Mouse (Mus musculus) hindbrain, postnatal 0 days (tissue): ENCODE data around the gene Mdm4. TPM values are rescaled to one million over a fixed set of nuclear protein-coding genes. Genes with fewer than 3 reads are reported as not detected.
A peak's percentile ranks its signal among the peaks of the same experiment; 100 is the strongest.
"Not testable (repeated sequence)": the region's sequence is repeated elsewhere in the genome, so short reads cannot be mapped to it uniquely, and the experiment has no call there.

Experiments
- ATAC-seq: fragments of 200-750 bp; cut with Nextera tagmentation; 2 replicates; pipeline ENCODE4 v1.8.0; 2017; ENCODE audit warnings: mild to moderate bottlenecking, moderate TSS enrichment, moderate library complexity
- DNase-seq: peaks from one replicate; pipeline ENCODE4 v3.0.0-alpha.2; 2015; ENCODE audit warnings: low spot score
- H3K27ac ChIP-seq: fragments of 300-500 bp; sonication (generic); 2 replicates; pipeline ENCODE4 v1.5.1; 2014; ENCODE audit warnings: mild to moderate bottlenecking
- H3K27me3 ChIP-seq: fragments of 300-500 bp; sonication (generic); 2 replicates; pipeline ENCODE4 v1.6.1; 2014; ENCODE audit warnings: low read length, mixed read lengths; ENCODE audit not compliant: insufficient read depth
- H3K36me3 ChIP-seq: fragments of 300-500 bp; sonication (generic); 2 replicates; pipeline ENCODE4 v1.6.1; 2014; ENCODE audit warnings: low read length, mixed read lengths; ENCODE audit not compliant: insufficient read depth
- H3K4me1 ChIP-seq: fragments of 300-500 bp; sonication (generic); 2 replicates; pipeline ENCODE4 v1.6.1; 2014; ENCODE audit warnings: antibody characterized with exemption, low read length, mixed read lengths; ENCODE audit not compliant: insufficient read depth
- H3K4me2 ChIP-seq: fragments of 300-500 bp; sonication (generic); 2 replicates; pipeline ENCODE4 v1.6.1; 2014; ENCODE audit warnings: low read depth, mild to moderate bottlenecking, low read length, moderate library complexity, mixed read lengths
- H3K4me3 ChIP-seq: fragments of 300-500 bp; sonication (generic); 2 replicates; pipeline ENCODE4 v1.5.1; 2014; ENCODE audit warnings: low read length
- H3K9ac ChIP-seq: fragments of 300-500 bp; sonication (generic); replicated peaks from 2 replicates; pipeline ENCODE4 v1.6.1; 2014; ENCODE audit warnings: mild to moderate bottlenecking, low read length, moderate library complexity, mixed read lengths
- H3K9me3 ChIP-seq: fragments of 300-500 bp; sonication (generic); 2 replicates; pipeline ENCODE4 v1.6.1; 2016; ENCODE audit warnings: low read length, mixed read lengths
- CTCF ChIP-seq: IDR thresholded peaks from 2 replicates; pipeline ENCODE4 v1.5.1; 2016; ENCODE audit warnings: antibody characterized with exemption, control low read depth, low read depth
- WGBS: fragments of 180-500 bp; shearing (Covaris S2); extraction: QIAGEN DNeasy Blood & Tissue Kit; methylation state at CpG from one replicate; pipeline ENCODE4 v1.1.7; 2014; 5-methylcytosine and 5-hydroxymethylcytosine counted together
- polyA plus RNA-seq: library from polyadenylated mRNA; unstranded; fragments of >200 nt; fragmentation: Nextera tagmentation; extraction: Ambion mirVana; gene quantifications from 2 replicates; pipeline ENCODE4 v1.2.1, GENCODE M21; 2015
- total RNA-seq: library from RNA; depleted of rRNA; stranded (reverse); fragments of >200 nt; gene quantifications from 2 replicates; pipeline ENCODE4 v1.2.3, GENCODE M21; 2014

The Mdm4 gene
- total and polyA plus RNA-seq, 2 experiments from 2014 or later, result 29.1 to 61.3 TPM

DNA sequence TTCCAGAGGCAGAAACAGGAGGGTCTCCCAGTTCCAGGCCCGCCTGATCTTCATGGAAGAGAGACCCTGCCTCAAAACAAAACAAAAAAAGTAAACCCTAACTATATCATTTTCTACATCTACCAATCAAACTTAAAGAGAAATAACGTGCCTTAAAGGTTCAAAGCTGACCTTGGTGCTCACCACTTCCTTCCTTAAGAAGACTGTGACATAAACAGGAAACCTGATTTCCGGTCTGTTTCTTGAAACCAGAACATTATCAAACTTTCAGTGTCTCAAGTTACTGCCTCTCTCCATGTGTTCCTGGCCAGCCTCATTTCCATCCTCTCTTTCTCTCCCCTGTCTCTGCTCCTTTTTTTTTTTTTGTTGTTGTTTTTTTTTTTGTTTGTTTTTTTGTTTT, 617 bp downstream of the Mdm4 start:
- H3K4me2 ChIP-seq, result no peak overlapping the region
- no peaks in the 10 kb centered on the region for H3K27me3 ChIP-seq
- DNase-seq (no peak), ATAC-seq (no peak)
- no peak overlapping the region for H3K27ac ChIP-seq
- H3K36me3 ChIP-seq, result no peaks in the 10 kb centered on the region
- no peaks in the 10 kb centered on the region for H3K4me1 ChIP-seq
- WGBS, result 93% methylated on average over 3 of the region's 3 CpGs
- H3K9me3 ChIP-seq, result no peaks in the 10 kb centered on the region
- no peak for TF ChIP-seq CTCF
- H3K9ac ChIP-seq, result no peak overlapping the region
- no peak overlapping the region for H3K4me3 ChIP-seq

DNA sequence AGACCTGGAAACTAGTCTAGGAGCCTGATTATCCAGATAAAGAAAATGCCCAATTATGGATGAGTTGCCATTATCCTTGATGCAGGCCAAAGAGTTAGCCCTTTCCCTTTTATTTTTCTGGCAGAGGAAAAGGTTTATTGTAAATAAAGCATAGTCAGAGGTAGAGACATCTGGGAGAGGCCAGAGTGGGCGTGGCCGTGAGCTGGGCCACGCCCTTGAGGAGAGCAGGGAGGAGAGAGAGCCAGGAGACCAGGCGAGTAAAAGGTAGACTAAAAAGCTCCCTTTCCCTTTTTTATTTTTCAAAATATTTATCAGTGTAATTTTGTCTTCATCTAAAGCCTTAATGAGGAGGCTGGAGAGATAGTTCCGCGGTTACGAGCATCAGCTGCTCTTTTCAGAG, 2.4 kb downstream of the Mdm4 start:
- Histone ChIP-seq H3K27ac (no peak overlapping the region), H3K9ac (no peak overlapping the region), H3K4me3 (no peak overlapping the region), H3K36me3 (no peaks in the 10 kb centered on the region), H3K4me1 (peaks cover 3% of the 10 kb centered on the region; the same call in 1 of the 2 replicates), H3K9me3 (no peaks in the 10 kb centered on the region), H3K27me3 (no peaks in the 10 kb centered on the region), H3K4me2 (no peak overlapping the region)
- DNase-seq (no peak), ATAC-seq (no peak)
- WGBS, result 45% methylated on average over 7 of the region's 7 CpGs
- TF ChIP-seq CTCF, result no peak

DNA sequence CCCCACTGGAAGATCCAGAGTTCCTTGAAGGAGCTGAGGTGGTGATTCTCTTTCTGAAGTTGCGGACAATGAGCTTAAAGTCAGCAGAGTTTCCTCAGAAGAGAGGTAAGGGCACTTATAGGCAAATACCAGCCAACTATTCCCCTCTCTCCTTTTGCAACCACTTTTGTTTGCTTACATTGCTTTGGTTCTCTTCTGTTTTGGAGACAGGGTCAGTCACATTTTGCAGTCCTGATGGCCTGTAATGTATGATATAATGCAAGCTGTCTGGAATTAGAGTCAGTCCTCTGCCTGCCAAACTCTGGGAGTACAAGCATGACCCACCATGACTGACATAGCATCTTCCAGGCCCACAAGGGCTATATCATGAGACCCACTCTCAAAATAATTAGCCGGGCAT, 3.2 kb downstream of the Mdm4 start:
- H3K9me3 ChIP-seq, result no peaks in the 10 kb centered on the region
- WGBS, result 97% methylated on average over 2 of the region's 2 CpGs
- H3K9ac ChIP-seq, result no peak overlapping the region
- H3K4me1 ChIP-seq, result peaks cover 3% of the 10 kb centered on the region; the same call in 1 of the 2 replicates
- H3K4me2 ChIP-seq, result no peak overlapping the region
- ATAC-seq (no peak), DNase-seq (no peak)
- no peak for TF ChIP-seq CTCF
- H3K36me3 ChIP-seq, result no peaks in the 10 kb centered on the region
- H3K27ac ChIP-seq, result no peak overlapping the region
- H3K4me3 ChIP-seq, result no peak overlapping the region
- H3K27me3 ChIP-seq, result no peaks in the 10 kb centered on the region

DNA sequence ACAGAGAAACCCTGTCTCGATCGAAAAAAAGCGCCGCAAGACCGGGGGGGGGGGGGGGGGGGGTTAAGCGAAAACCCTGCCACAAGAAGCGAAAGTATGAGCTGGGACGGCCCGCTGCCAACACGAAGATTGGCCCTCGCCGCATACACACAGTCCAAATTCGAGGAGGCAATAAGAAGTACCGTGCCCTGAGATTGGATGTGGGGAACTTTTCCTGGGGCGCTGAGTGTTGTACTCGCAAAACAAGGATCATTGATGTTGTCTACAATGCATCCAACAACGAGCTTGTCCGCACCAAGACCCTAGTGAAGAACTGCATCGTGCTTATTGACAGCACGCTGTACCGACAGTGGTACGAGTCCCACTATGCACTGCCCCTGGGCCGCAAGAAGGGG, 4.6 kb downstream of the Mdm4 start:
- Histone ChIP-seq H3K9ac (peak overlapping the region; percentile 90; the same call in 1 of the 2 replicates), H3K27ac (peak overlapping the region; percentile 94; the same call in 1 of the 2 replicates), H3K4me3 (peak overlapping the region; percentile 93), H3K4me2 (peak overlapping the region; percentile 69)
- 31% methylated on average over 23 of the region's 23 CpGs for WGBS
- not testable (repeated sequence) for H3K4me1 ChIP-seq, H3K36me3 ChIP-seq, H3K9me3 ChIP-seq, DNase-seq, ATAC-seq, H3K27me3 ChIP-seq

DNA sequence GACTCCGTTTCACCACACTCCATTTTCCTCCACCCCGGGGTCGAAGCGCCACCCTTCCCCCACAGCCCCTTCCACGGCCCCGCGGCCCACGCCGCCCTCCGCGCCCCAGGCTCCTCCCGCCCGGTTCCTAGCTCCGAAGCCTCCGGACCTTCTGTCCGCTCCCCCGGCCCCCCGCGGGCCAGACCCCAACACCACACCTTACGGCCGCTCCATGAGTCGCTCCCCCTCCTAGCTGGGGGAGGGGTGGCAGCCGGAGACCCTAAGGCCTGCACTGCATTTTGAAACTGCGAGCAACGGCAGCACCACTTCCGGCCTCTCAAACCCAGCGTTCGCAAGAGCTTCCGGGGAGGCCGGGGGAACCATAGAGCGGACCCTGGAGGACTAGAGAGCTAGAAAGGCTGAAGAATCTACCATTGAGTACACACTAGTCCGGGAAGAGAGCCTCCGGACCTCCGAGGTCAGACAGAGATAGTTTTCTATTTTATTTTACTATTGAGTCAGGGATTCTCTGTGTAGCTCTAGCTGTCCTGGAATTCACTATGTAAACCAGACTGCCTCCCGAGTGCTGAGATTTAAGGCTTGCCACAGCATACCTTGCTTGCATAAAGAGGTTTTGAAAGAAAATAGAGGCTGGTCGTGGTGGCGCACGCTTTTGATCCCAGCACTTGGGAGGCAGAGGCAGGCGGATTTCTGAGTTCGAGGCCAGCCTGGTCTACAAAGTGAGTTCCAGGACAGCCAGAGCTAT, 5.1 kb downstream of the Mdm4 start:
- DNase-seq, result peak; percentile 97
- Histone ChIP-seq H3K9ac (peak overlapping the region; percentile 90), H3K4me1 (peaks cover 3% of the 10 kb centered on the region; the same call in 1 of the 2 replicates), H3K9me3 (no peaks in the 10 kb centered on the region), H3K36me3 (no peaks in the 10 kb centered on the region), H3K27me3 (no peaks in the 10 kb centered on the region), H3K27ac (peak overlapping the region; percentile 94), H3K4me3 (peak overlapping the region; percentile 93), H3K4me2 (peak overlapping the region; percentile 69)
- ATAC-seq, result peak; percentile 98
- WGBS, result under 1% methylated on average over 40 of the region's 40 CpGs
- TF ChIP-seq CTCF, result 0 out of 2 replicates have a peak, but pooled peaks have one; percentile 8

- no peak for TF ChIP-seq CTCF
- Histone ChIP-seq H3K27me3 (no peaks in the 10 kb centered on the region), H3K4me1 (peaks cover 3% of the 10 kb centered on the region; the same call in 1 of the 2 replicates), H3K4me2 (peak overlapping the region; percentile 69), H3K4me3 (peak overlapping the region; percentile 93), H3K36me3 (no peaks in the 10 kb centered on the region), H3K9ac (peak overlapping the region; percentile 90), H3K27ac (peak overlapping the region; percentile 94; the same call in 1 of the 2 replicates), H3K9me3 (no peaks in the 10 kb centered on the region)
- no peak for ATAC-seq
- WGBS, result 34% methylated on average over 7 of the region's 7 CpGs
- no peak for DNase-seq
These were observed 5.9 kb downstream of the Mdm4 start for GRCm38 (mm10) chr1:133024426-133024825.

GRCm38 (mm10) chr1:133023723-133024122, 6.6 kb downstream of the Mdm4 start:
- H3K4me2 ChIP-seq, result peak overlapping the region; percentile 69; the same call in 1 of the 2 replicates
- H3K4me3 ChIP-seq, H3K36me3 ChIP-seq, H3K27me3 ChIP-seq, H3K4me1 ChIP-seq, ATAC-seq, H3K9ac ChIP-seq, H3K9me3 ChIP-seq, H3K27ac ChIP-seq, DNase-seq: not testable (repeated sequence)
- 93% methylated on average over 3 of the region's 3 CpGs for WGBS

DNA sequence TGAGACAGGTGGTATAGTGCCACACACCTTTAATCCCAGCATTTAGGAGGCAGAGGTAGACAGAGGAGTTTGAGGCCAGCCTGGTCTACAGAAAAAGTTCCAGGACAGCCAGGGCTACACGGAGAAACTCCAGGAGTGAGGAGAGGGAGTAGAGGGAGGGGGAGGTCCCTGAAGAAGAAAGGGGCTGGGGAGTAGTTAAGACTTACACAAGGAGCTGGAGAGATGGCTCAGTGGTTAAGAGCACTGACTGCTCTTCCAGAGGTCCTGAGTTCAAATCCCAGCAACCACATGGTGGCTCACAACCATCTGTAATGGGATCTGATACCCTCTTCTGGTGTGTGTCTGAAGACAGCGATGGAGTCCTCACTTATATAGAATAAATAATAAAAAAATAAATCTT, 8.4 kb downstream of the Mdm4 start:
- H3K9me3 ChIP-seq, H3K4me3 ChIP-seq, H3K27me3 ChIP-seq, H3K9ac ChIP-seq, H3K27ac ChIP-seq, DNase-seq, H3K4me2 ChIP-seq, H3K36me3 ChIP-seq, H3K4me1 ChIP-seq, ATAC-seq: not testable (repeated sequence)
- 94% methylated on average over 2 of the region's 2 CpGs for WGBS
